Mouse (Mus musculus) C2C12 (cell line): ENCODE measurements at regions not wholly inside any gene's neighbourhood (a gene's known extent, or its start where the extent isn't known, plus 50 kb on each side); places are given as distances from the start of the nearest gene placed in this dataset.

ENCODE experiments used
- CEBPB ChIP-seq: IDR thresholded peaks from one replicate; pipeline ENCODE4 v1.6.1; 2011; ENCODE audit warnings: low read depth, mild to moderate bottlenecking, control low read depth, moderate library complexity
- CTCF ChIP-seq: IDR thresholded peaks from one replicate; pipeline ENCODE4 v1.5.1; 2011; ENCODE audit not compliant: control insufficient read depth, insufficient read depth, insufficient read length
- FOSL1 ChIP-seq: IDR thresholded peaks from one replicate; pipeline ENCODE4 v1.8.0; 2011; ENCODE audit warnings: mild to moderate bottlenecking, low read length; ENCODE audit not compliant: poor library complexity, insufficient read depth, severe bottlenecking
- MAX ChIP-seq: IDR thresholded peaks from one replicate; pipeline ENCODE4 v1.6.1; 2011; ENCODE audit warnings: mild to moderate bottlenecking, control low read depth
- MYOD1 ChIP-seq: IDR thresholded peaks from one replicate; pipeline ENCODE4 v1.6.1; 2011; ENCODE audit warnings: low read depth; ENCODE audit not compliant: control insufficient read depth, insufficient read length
- MYOG ChIP-seq: IDR thresholded peaks from one replicate; pipeline ENCODE4 v1.6.1; 2011; ENCODE audit not compliant: control insufficient read depth, insufficient read length; ENCODE audit errors: extremely low read depth
- USF1 ChIP-seq: IDR thresholded peaks from one replicate; pipeline ENCODE4 v1.6.1; 2011; ENCODE audit warnings: low read depth, mild to moderate bottlenecking, control low read depth, moderate library complexity

- TF ChIP-seq CTCF (no peak), CEBPB (no peak), MAX (no peak), MYOG (no peak), MYOD1 (no peak), USF1 (no peak), FOSL1 (no peak)
Measured at GRCm38 (mm10) chr4:142330599-142330998, 91.4 kb upstream of the Kazn start.
